ENCODE assay signal across 7 mouse cellular contexts in the genomic region with DNA sequence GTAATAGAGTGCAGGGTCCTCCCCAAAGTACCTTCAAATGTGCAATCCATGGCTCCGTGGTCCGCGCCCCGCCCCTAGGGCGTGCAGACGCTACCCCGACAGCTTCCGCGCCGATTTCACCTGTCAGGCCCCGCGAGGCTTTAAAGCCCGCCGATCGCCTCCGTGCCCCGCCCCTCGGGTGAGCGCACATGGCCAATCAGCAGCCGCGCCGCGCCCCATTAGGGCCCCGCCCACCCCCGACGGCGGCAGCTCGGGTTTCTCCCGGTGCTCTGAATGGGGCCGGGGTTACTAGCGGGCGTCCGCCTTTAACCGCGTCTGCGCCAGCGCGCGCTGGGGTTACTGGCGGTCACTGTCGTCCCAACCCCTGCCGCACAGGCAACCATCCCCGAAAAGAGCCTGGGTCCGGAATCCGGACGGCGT. TPM values are rescaled to one million over a fixed set of nuclear protein-coding genes. Genes with fewer than 3 reads are reported as not detected.
DNase-seq lines count a peak whose midpoint lies in the region; ATAC-seq and TF ChIP-seq lines count a peak whose summit lies in the region.

No protein-coding gene starts in this region.

- no peak; the same call in 1 of the 2 replicates for TF ChIP-seq POLR2A in small intestine, adult 2 months (IDR thresholded peaks at IDR 0.05; ENCODE audit: low read depth, low read length)

- H3K27ac ChIP-seq in embryonic facial prominence, embryonic 12.5 days, result peak overlapping the region; percentile 69
- peak overlapping the region; percentile 80 for H3K27ac ChIP-seq in limb, embryonic 11.5 days (replicated peaks; ENCODE audit: low read depth, low read length)
- peak overlapping the region; percentile 85 for H3K27ac ChIP-seq in midbrain, embryonic 13.5 days
- H3K27ac ChIP-seq in small intestine, adult 2 months (ENCODE audit: insufficient read depth, low read depth, low read length), result peak overlapping the region; percentile 21; the same call in 1 of the 2 replicates

- H3K27me3 ChIP-seq in embryonic facial prominence, embryonic 12.5 days, result no peaks in the 10 kb centered on the region
- no peaks in the 10 kb centered on the region for H3K27me3 ChIP-seq in limb, embryonic 11.5 days (ENCODE audit: control insufficient read depth, insufficient read depth, low read length)
- H3K27me3 ChIP-seq in midbrain, embryonic 13.5 days, result no peaks in the 10 kb centered on the region
- H3K27me3 ChIP-seq in small intestine, adult 2 months (ENCODE audit: control insufficient read depth, insufficient read depth, low read length), result no peaks in the 10 kb centered on the region

- peak; percentile 97 for DNase-seq in adrenal gland, postnatal 25 days
- peak; percentile 94 to 96 for DNase-seq in heart, adult 18-20 months
- DNase-seq in kidney, adult 18-20 months, result peak; percentile 94
- DNase-seq in limb, embryonic 11.5 days (ENCODE audit: low spot score), result peak; percentile 97

- H3K36me3 ChIP-seq in embryonic facial prominence, embryonic 12.5 days, result peaks cover 17% of the 10 kb centered on the region
- H3K36me3 ChIP-seq in limb, embryonic 11.5 days (ENCODE audit: control insufficient read depth, insufficient read depth, low read length), result peaks cover 10% of the 10 kb centered on the region
- H3K36me3 ChIP-seq in midbrain, embryonic 13.5 days, result peaks cover 20% of the 10 kb centered on the region
- peaks cover 13% of the 10 kb centered on the region for H3K36me3 ChIP-seq in small intestine, adult 2 months (ENCODE audit: control insufficient read depth, insufficient read depth, low read length)

- H3K4me2 ChIP-seq in embryonic facial prominence, embryonic 12.5 days (replicated peaks), result peak overlapping the region; percentile 71
- peak overlapping the region; percentile 44 for H3K4me2 ChIP-seq in limb, embryonic 11.5 days (ENCODE audit: low read depth, severe bottlenecking)
- peak overlapping the region; percentile 63 for H3K4me2 ChIP-seq in midbrain, embryonic 13.5 days (replicated peaks)

- under 1% methylated on average over 47 of the region's 47 CpGs for WGBS in embryonic facial prominence, embryonic 12.5 days
- under 1% methylated on average over 47 of the region's 47 CpGs for WGBS in limb, embryonic 11.5 days
- under 1% methylated on average over 47 of the region's 47 CpGs for WGBS in midbrain, embryonic 13.5 days
- 1% methylated on average over 47 of the region's 47 CpGs for WGBS in small intestine, adult 2 months

- peak overlapping the region; percentile 46 for H3K9ac ChIP-seq in embryonic facial prominence, embryonic 12.5 days
- peak overlapping the region; percentile 30; the same call in 1 of the 2 replicates for H3K9ac ChIP-seq in limb, embryonic 11.5 days (ENCODE audit: low read length)
- peak overlapping the region; percentile 63 for H3K9ac ChIP-seq in midbrain, embryonic 13.5 days (replicated peaks)

- no peak for TF ChIP-seq CTCF in small intestine, adult 2 months (IDR thresholded peaks at IDR 0.05; ENCODE audit: extremely low read depth, insufficient read length, insufficient replicate concordance, low read depth, low read length)

- H3K9me3 ChIP-seq in embryonic facial prominence, embryonic 12.5 days, result no peaks in the 10 kb centered on the region
- no peaks in the 10 kb centered on the region for H3K9me3 ChIP-seq in limb, embryonic 11.5 days (ENCODE audit: control insufficient read depth, low read length)
- H3K9me3 ChIP-seq in midbrain, embryonic 13.5 days, result no peaks in the 10 kb centered on the region

- peak; percentile 79 for ATAC-seq in embryonic facial prominence, embryonic 12.5 days (ENCODE audit: insufficient number of reproducible peaks, insufficient read depth, low FRiP score, low TSS enrichment)
- ATAC-seq in limb, embryonic 11.5 days (ENCODE audit: insufficient number of reproducible peaks, low FRiP score, low TSS enrichment, low read depth), result peak; percentile 85
- ATAC-seq in midbrain, embryonic 13.5 days, result peak; percentile 84

- H3K4me1 ChIP-seq in embryonic facial prominence, embryonic 12.5 days, result peaks cover 57% of the 10 kb centered on the region
- peaks cover 54% of the 10 kb centered on the region for H3K4me1 ChIP-seq in limb, embryonic 11.5 days (ENCODE audit: control insufficient read depth, insufficient read depth, low read length)
- peaks cover 74% of the 10 kb centered on the region for H3K4me1 ChIP-seq in midbrain, embryonic 13.5 days (replicated peaks)
- H3K4me1 ChIP-seq in small intestine, adult 2 months (ENCODE audit: control insufficient read depth, insufficient read depth, insufficient read length, low read length), result peaks cover 26% of the 10 kb centered on the region

- H3K4me3 ChIP-seq in embryonic facial prominence, embryonic 12.5 days, result peak overlapping the region; percentile 32
- peak overlapping the region; percentile 31 for H3K4me3 ChIP-seq in limb, embryonic 11.5 days (ENCODE audit: low read depth, low read length)
- H3K4me3 ChIP-seq in midbrain, embryonic 13.5 days (replicated peaks), result peak overlapping the region; percentile 45
- peak overlapping the region; percentile 62 for H3K4me3 ChIP-seq in small intestine, adult 2 months (ENCODE audit: low read depth, low read length)

RNA-seq across cellular contexts. Expression of gene Srebf1, which starts 12.1 kb away (rescaled TPM):
- total RNA-seq in adrenal gland, postnatal 25 days (2021), result 125 and 160 TPM in 2 replicates
- polyA plus RNA-seq in embryonic facial prominence, embryonic 12.5 days (2016; fragmentation: Nextera tagmentation; extraction: Ambion mirVana), result 54.8 and 56.6 TPM in 2 replicates
- total RNA-seq in heart, adult 18-20 months (2021), result 10 to 100 TPM; 25.7 to 36.6 TPM
- polyA plus RNA-seq in limb, embryonic 11.5 days (2014; fragmentation: Nextera tagmentation; extraction: Ambion mirVana), result 53.2 and 55.3 TPM in 2 replicates
- 38.5 and 46.0 TPM in 2 replicates for polyA plus RNA-seq in midbrain, embryonic 13.5 days (2015; fragmentation: Nextera tagmentation; extraction: Ambion mirVana)
- polyA plus RNA-seq in small intestine, adult 2 months (2012; rRNA removed), result 92.9 and 154 TPM in 2 replicates

Comparison
In these comparisons a context has a peak if more than half of its experiments do, and no peak if none do; other contexts are left out.
1. Peak in every context shown above with its lines: DNase-seq, ATAC-seq, H3K4me3 ChIP-seq and H3K27ac ChIP-seq.
2. H3K27ac ChIP-seq: peak in every context shown above with its lines; median percentile 85 in midbrain, embryonic 13.5 days; 80 in limb, embryonic 11.5 days; 69 in embryonic facial prominence, embryonic 12.5 days; 21 in small intestine, adult 2 months.